Comparison of ENCODE assay signal across 9 mouse cellular contexts in the genomic region with DNA sequence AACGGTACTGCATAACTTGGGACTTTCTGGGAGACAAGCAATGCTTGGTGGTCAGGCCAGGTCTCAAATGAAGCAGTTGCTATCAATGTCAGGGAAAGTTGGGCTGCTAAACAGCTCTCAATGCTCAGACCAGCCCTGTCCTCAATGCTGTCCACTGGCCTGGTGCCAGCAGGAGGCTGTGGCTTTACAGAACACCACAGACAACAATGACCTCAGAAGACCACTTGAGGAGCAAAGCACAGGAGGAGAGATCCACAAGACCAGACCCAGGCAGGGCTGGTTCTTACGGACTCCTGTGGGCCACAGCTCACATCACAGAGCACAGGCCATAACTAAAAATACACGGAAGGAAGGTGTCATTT. TPM values are rescaled to one million over a fixed set of nuclear protein-coding genes. Genes with fewer than 3 reads are reported as not detected.
DNase-seq lines count a peak whose midpoint lies in the region; ATAC-seq lines count a peak whose summit lies in the region.
"Had no signal": no experiment of that assay in that cellular context is flagged by ENCODE, and none has a peak within 500 bp of the region (broad histone marks: within the 10 kb centered on the region; RNA-seq: fewer than 3 reads in every experiment).

No protein-coding gene starts in this region.

- peaks cover 25% of the 10 kb centered on the region for H3K36me3 ChIP-seq in neural tube, embryonic 13.5 days

- peak; percentile 59 for DNase-seq in cerebellum, adult 9-11 months
- DNase-seq in cerebellum, adult 8-10 months = no peak
- no peak for DNase-seq in neural tube, embryonic 10.5 days (ENCODE audit: extremely low spot score, low spot score)
- peak; percentile 55 to 61 for DNase-seq in heart, postnatal 36 days
- DNase-seq in lung, postnatal 14 days = peak; percentile 60
- DNase-seq in spleen, postnatal 36 days (ENCODE audit: low spot score in 2 of 2) = no peak

- H3K9ac ChIP-seq in neural tube, embryonic 13.5 days = no peak overlapping the region

- intact Hi-C loops in heart, postnatal 36 days (cut with DNase I) = no loop called here

- no peaks in the 10 kb centered on the region for H3K9me3 ChIP-seq in neural tube, embryonic 13.5 days

- H3K4me3 ChIP-seq in neural tube, embryonic 13.5 days = no peak overlapping the region

- H3K27me3 ChIP-seq in neural tube, embryonic 13.5 days = no peaks in the 10 kb centered on the region
- H3K27me3 ChIP-seq: CH12.LX had no signal

- no peak for ATAC-seq in neural tube, embryonic 13.5 days (ENCODE audit: low read depth)
- no peak for ATAC-seq in erythroid progenitor cell, adult 5-6 weeks (replicated peaks; ENCODE audit: low FRiP score, poor library complexity, severe bottlenecking)

- H3K27ac ChIP-seq in neural tube, embryonic 13.5 days (replicated peaks) = peak overlapping the region; percentile 65

- WGBS in neural tube, embryonic 13.5 days = 58% methylated on average over 3 of the region's 3 CpGs

- no peak overlapping the region for H3K4me2 ChIP-seq in neural tube, embryonic 13.5 days

- H3K4me1 ChIP-seq in neural tube, embryonic 13.5 days (replicated peaks) = peaks cover 39% of the 10 kb centered on the region

RNA-seq across cellular contexts. Expression of gene Fam53b, which starts 59.3 kb away (rescaled TPM):
- 13.9 and 16.0 TPM in 2 replicates for polyA plus RNA-seq in neural tube, embryonic 13.5 days (2015; fragmentation: Nextera tagmentation; extraction: Ambion mirVana)
- total RNA-seq in heart, postnatal 36 days (2021) = 10 to 100 TPM; 22.7 to 25.5 TPM
- total RNA-seq in erythroid progenitor cell, adult 5-6 weeks (2015; ENCODE audit: low replicate concordance) = 241 and 246 TPM in 2 replicates
- total RNA-seq in erythroid progenitor cell, adult 5-6 weeks (2017; ENCODE audit: low replicate concordance) = 163 and 208 TPM in 2 replicates

Comparison
In these comparisons a context has a peak if more than half of its experiments do, and no peak if none do; other contexts are left out.
1. DNase-seq: peak in cerebellum, adult 9-11 months (single experiment), heart, postnatal 36 days (2 of 2) and lung, postnatal 14 days (single experiment); none in cerebellum, adult 8-10 months (single experiment), neural tube, embryonic 10.5 days (single experiment) and spleen, postnatal 36 days (0 of 2).
2. RNA of gene Fam53b, which starts 59.3 kb away (total RNA-seq): 163 to 246 TPM in erythroid progenitor cell, adult 5-6 weeks; 22.7 to 25.5 TPM in heart, postnatal 36 days; every median in the first group is over 4 times any median in the second.